Mouse (Mus musculus): ENCODE measurements around the gene Il12rb1. TPM values are rescaled to one million over a fixed set of nuclear protein-coding genes. Genes with fewer than 3 reads are reported as not detected.
A peak's percentile ranks its signal among the peaks of the same experiment; 100 is the strongest.

The Il12rb1 gene
- polyA plus RNA-seq (2015; fragmentation: Nextera tagmentation; extraction: Ambion mirVana), result 0.10 and 0.36 TPM in 2 replicates

- H3K9me3 ChIP-seq, result no peaks in the 10 kb centered on the region
- no peak within 1 kb of the TSS for H3K4me3 ChIP-seq
- no peaks in the 10 kb centered on the region for H3K36me3 ChIP-seq (replicated peaks)
- H3K27ac ChIP-seq, result no peak within 1 kb of the TSS
- peaks cover 18% of the 10 kb centered on the region for H3K4me1 ChIP-seq
- peaks cover 34% of the 10 kb centered on the region for H3K27me3 ChIP-seq (replicated peaks)
- ATAC-seq (replicated peaks), result no peak
- no peak within 1 kb of the TSS for H3K9ac ChIP-seq
- WGBS, result 46% methylated on average over 5 of the region's 5 CpGs
- H3K4me2 ChIP-seq, result no peak within 1 kb of the TSS
Observed at GRCm38 (mm10) chr8:70808239-70808638, at the start of gene Il12rb1. Gene Il12rb1 (plus strand): TSS chr8:70808449.

DNA sequence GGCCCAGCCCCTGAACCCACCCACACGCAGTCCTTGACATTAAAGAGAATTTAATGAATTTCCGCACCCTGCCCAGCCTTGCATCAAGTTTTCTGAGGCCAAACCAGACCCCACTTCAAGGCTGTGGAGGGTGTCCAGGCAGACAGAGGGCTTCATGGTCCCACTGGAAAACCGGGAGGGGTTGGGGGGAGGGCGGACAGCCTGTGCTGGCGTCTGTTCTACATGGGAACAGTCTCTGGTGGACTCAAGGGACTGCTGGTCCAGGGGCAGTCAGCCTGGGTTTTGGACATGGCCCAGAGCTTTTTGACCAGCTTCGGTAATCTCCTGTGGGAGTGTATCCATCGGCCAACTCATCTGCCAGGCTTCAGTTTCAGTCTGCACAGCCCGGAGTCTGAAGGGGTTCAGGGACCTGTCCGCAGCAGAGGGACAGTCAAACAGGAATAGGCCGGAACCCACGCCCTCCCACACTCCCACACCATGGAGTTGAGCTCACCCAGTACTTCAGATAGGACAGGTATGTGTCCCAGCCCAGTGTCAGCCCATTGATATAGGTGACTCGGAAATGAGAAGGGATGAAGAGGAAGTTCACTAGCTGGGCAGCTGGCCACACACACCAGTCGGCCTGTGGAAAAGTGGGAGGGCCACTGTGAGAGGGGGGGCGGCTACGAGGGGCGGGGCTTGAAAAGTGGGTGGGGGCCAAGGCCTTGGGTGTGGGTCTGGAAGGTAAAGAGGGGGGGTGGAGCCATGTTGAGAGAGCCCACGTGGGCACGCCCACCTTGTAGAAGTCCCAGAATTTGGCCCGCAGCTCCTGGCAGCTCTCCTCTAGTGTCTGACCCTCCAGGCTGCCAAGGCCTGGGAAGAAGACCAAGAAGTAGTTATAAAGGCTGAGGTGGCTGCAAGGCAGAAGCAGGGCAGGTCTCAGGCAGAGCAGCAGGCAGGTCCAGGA, 49.4 kb upstream of the Il12rb1 start:
- Histone ChIP-seq H3K4me2 (peak overlapping the region; percentile 89; the same call in 1 of the 2 replicates), H3K9ac (no peak overlapping the region), H3K4me3 (no peak overlapping the region), H3K27me3 (replicated peaks) (no peaks in the 10 kb centered on the region), H3K36me3 (replicated peaks) (peaks cover 16% of the 10 kb centered on the region; the same call in 1 of the 2 replicates), H3K27ac (no peak overlapping the region), H3K4me1 (peaks cover 53% of the 10 kb centered on the region), H3K9me3 (no peaks in the 10 kb centered on the region)
- 68% methylated on average over 19 of the region's 19 CpGs for WGBS
- ATAC-seq (replicated peaks), result no peak

DNA sequence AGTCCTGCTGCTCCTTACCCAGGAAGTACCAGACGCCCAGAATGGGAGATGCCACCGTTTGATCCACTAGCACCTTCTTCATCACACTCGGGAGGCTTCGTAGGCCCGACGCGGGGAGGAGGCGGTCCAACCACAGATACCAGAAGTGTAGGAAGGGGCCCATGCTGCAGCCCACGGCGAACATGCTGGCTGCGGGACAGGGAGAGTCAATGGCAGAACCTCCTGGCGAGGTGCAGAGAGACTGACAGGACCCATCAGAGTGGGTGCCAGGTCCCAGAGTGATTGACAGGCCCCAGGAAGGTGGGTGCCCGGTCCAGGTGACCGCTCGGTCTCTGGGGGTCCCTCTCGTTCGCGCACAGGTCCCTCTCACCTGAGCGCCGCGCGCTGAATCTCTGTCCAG, 47.9 kb upstream of the Il12rb1 start:
- Histone ChIP-seq H3K36me3 (replicated peaks) (peaks cover 16% of the 10 kb centered on the region; the same call in 1 of the 2 replicates), H3K27me3 (replicated peaks) (no peaks in the 10 kb centered on the region), H3K27ac (peak overlapping the region; percentile 75), H3K9me3 (no peaks in the 10 kb centered on the region), H3K4me2 (peak overlapping the region; percentile 89), H3K4me1 (peaks cover 51% of the 10 kb centered on the region), H3K4me3 (peak overlapping the region; percentile 69), H3K9ac (peak overlapping the region; percentile 66)
- ATAC-seq (replicated peaks), result no peak; the same call in 1 of the 2 replicates
- 1% methylated on average over 22 of the region's 22 CpGs for WGBS

- Histone ChIP-seq H3K27me3 (replicated peaks) (no peaks in the 10 kb centered on the region), H3K4me2 (peak within 1 kb of the TSS; percentile 89), H3K9ac (peak within 1 kb of the TSS; percentile 66), H3K36me3 (replicated peaks) (peaks cover 16% of the 10 kb centered on the region; the same call in 1 of the 2 replicates), H3K27ac (peak within 1 kb of the TSS; percentile 75), H3K4me1 (peaks cover 51% of the 10 kb centered on the region), H3K9me3 (no peaks in the 10 kb centered on the region), H3K4me3 (peak within 1 kb of the TSS; percentile 69)
- ATAC-seq (replicated peaks), result peak; percentile 96
- WGBS, result under 1% methylated on average over 55 of the region's 55 CpGs
Observed at GRCm38 (mm10) chr8:70760775-70761406, 47.4 kb upstream of the Il12rb1 start, which contains the start of gene Mpv17l2. Gene Mpv17l2 (minus strand): TSS chr8:70760946.

GRCm38 (mm10) chr8:70762118-70762517, 46.1 kb upstream of the Il12rb1 start:
- Histone ChIP-seq H3K4me1 (peaks cover 49% of the 10 kb centered on the region), H3K27ac (no peak overlapping the region), H3K9me3 (no peaks in the 10 kb centered on the region), H3K36me3 (replicated peaks) (peaks cover 9% of the 10 kb centered on the region; the same call in 1 of the 2 replicates), H3K4me3 (no peak overlapping the region), H3K9ac (no peak overlapping the region), H3K27me3 (replicated peaks) (peaks cover 6% of the 10 kb centered on the region; the same call in 1 of the 2 replicates), H3K4me2 (no peak overlapping the region)
- ATAC-seq (replicated peaks), result no peak
- 81% methylated on average over 1 of the region's 1 CpGs for whole genome bisulfite sequencing

DNA sequence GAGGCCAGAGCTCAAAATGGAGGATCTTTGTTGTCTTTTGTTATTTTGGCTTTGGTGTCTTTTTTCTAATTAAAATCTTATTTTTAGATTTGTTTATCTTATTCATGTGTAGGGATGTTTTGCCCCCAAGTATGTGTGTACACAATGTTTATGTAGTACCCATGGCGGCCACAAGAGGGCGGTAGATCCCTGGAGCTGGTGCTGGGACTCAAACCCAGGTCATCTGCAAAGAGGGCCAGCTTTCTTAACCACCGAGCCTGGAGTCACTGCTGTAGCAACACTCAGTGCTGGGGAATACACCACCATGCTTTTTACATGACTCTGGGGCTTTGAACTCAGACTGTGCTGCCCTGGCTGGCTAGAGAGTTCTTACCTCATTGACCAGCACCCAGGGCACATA, 44.9 kb upstream of the Il12rb1 start:
- no peak overlapping the region for H3K27ac ChIP-seq
- H3K4me1 ChIP-seq, result peaks cover 37% of the 10 kb centered on the region
- H3K27me3 ChIP-seq (replicated peaks), result peaks cover 16% of the 10 kb centered on the region; the same call in 1 of the 2 replicates
- ATAC-seq (replicated peaks), result no peak
- no peak overlapping the region for H3K9ac ChIP-seq
- H3K36me3 ChIP-seq (replicated peaks), result peaks cover 10% of the 10 kb centered on the region; the same call in 1 of the 2 replicates
- 7% methylated on average over 3 of the region's 3 CpGs for WGBS
- H3K4me3 ChIP-seq, result no peak overlapping the region
- H3K9me3 ChIP-seq, result no peaks in the 10 kb centered on the region
- no peak overlapping the region for H3K4me2 ChIP-seq

GRCm38 (mm10) chr8:70764026-70764425, 44.2 kb upstream of the Il12rb1 start:
- ATAC-seq (replicated peaks), result no peak
- H3K36me3 ChIP-seq (replicated peaks), result peaks cover 16% of the 10 kb centered on the region; the same call in 1 of the 2 replicates
- H3K27ac ChIP-seq, result no peak overlapping the region
- H3K4me1 ChIP-seq, result peaks cover 31% of the 10 kb centered on the region
- 86% methylated on average over 8 of the region's 8 CpGs for WGBS
- no peak overlapping the region for H3K9ac ChIP-seq
- H3K4me2 ChIP-seq, result no peak overlapping the region
- no peak overlapping the region for H3K4me3 ChIP-seq
- no peaks in the 10 kb centered on the region for H3K9me3 ChIP-seq
- peaks cover 16% of the 10 kb centered on the region; the same call in 1 of the 2 replicates for H3K27me3 ChIP-seq (replicated peaks)

- Histone ChIP-seq H3K36me3 (replicated peaks) (peaks cover 16% of the 10 kb centered on the region; the same call in 1 of the 2 replicates), H3K27me3 (replicated peaks) (peaks cover 16% of the 10 kb centered on the region; the same call in 1 of the 2 replicates), H3K9me3 (no peaks in the 10 kb centered on the region), H3K4me1 (peaks cover 24% of the 10 kb centered on the region), H3K9ac (no peak overlapping the region), H3K4me2 (no peak overlapping the region), H3K27ac (no peak overlapping the region), H3K4me3 (no peak overlapping the region)
- WGBS, result 94% methylated on average over 13 of the region's 13 CpGs
- no peak for ATAC-seq (replicated peaks)
Observed at GRCm38 (mm10) chr8:70764676-70765075, 43.6 kb upstream of the Il12rb1 start.

- Histone ChIP-seq H3K36me3 (replicated peaks) (peaks cover 17% of the 10 kb centered on the region), H3K9ac (no peak overlapping the region), H3K4me2 (no peak overlapping the region), H3K4me3 (no peak overlapping the region), H3K4me1 (peaks cover 18% of the 10 kb centered on the region), H3K27me3 (replicated peaks) (peaks cover 16% of the 10 kb centered on the region; the same call in 1 of the 2 replicates), H3K9me3 (no peaks in the 10 kb centered on the region), H3K27ac (no peak overlapping the region)
- ATAC-seq (replicated peaks), result no peak
- WGBS, result 81% methylated on average over 9 of the region's 9 CpGs
Observed at GRCm38 (mm10) chr8:70765329-70765728, 42.9 kb upstream of the Il12rb1 start.

DNA sequence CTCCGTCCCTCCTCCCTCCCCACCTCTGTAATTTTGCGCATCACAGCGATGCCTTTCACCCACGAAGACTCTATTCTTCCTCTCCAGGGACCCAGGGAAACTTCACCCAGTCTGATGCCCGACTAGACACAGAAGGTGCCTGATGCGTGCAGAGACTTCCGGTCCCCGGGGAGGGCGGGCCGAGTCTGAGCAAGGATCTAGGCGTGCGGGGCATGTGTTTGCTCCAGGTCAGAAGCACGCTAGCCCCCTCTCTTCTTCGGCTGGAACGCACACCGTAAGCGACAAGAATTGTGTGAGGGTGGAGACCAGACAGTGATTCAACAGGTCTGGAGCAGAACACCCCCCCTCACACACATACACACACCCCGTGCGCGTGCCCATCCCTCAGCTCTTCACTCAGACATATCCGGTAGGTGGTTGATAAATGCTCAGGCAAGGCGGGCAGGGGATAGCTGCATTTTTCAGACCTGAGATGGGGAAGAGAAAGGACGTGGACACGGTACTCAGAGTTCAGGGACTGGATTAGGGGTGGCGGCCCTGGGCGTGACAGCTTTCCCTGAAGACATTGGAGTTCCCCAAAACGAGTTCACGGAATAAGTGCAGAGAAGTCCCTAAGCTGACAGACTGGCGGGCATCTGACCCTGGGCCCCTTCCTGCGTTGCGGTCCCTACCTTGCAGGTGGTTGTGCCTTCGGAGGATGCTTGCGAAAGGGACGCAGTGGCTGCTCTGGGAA, 42.2 kb upstream of the Il12rb1 start:
- Histone ChIP-seq H3K36me3 (replicated peaks) (peaks cover 23% of the 10 kb centered on the region), H3K4me1 (peaks cover 16% of the 10 kb centered on the region), H3K9me3 (no peaks in the 10 kb centered on the region), H3K4me2 (peak overlapping the region; percentile 37), H3K27me3 (replicated peaks) (peaks cover 16% of the 10 kb centered on the region; the same call in 1 of the 2 replicates), H3K4me3 (peak overlapping the region; percentile 6), H3K27ac (no peak overlapping the region), H3K9ac (peak overlapping the region; percentile 9; the same call in 1 of the 2 replicates)
- 3% methylated on average over 34 of the region's 34 CpGs for WGBS
- ATAC-seq (replicated peaks), result no peak

DNA sequence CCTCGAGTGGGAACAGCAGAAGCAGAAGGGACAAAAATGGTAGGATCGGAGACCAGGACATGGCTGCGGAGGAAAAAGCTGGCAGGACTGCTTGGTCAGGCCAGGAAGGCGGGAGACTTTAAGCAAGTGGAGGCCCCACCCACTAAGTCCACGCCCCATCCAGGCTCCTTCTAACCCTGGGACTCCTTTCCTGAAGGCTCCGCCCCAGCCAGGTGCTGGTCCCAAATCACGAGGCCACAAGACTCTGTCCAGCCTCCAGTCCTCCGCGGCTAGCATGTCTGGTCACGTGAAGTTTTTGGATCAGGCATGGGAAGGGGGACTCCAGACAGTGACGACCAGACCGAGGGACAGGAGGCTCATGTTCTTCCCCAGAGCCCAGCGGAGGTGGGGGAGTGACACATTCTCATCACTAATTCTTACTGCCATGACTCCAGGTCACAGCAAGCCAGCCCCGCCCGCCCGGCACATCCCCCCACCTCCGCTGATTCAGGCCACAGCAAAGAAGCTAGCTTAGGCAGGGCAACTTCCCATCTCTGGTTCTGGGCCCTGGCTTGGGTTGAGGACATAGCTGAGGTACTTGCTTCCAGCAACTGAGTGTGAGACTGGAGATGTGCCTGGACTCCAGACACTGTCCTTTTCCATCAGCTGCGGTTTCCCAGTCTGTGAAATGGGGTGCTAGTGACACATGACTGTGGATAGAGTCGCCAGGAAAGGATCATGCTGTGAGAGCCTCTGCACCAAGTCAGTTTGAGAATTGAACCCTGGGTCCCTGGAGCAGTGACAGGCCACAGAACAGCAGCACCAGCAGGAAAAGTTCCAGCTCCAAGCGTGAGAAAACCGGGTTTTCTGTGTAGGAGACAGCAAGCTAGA, 41.4 kb upstream of the Il12rb1 start:
- H3K4me2 ChIP-seq, result peak overlapping the region; percentile 37
- no peak for ATAC-seq (replicated peaks)
- H3K27me3 ChIP-seq (replicated peaks), result peaks cover 16% of the 10 kb centered on the region; the same call in 1 of the 2 replicates
- 9% methylated on average over 21 of the region's 21 CpGs for WGBS
- peaks cover 16% of the 10 kb centered on the region for H3K4me1 ChIP-seq
- peak overlapping the region; percentile 9; the same call in 1 of the 2 replicates for H3K9ac ChIP-seq
- H3K9me3 ChIP-seq, result no peaks in the 10 kb centered on the region
- H3K4me3 ChIP-seq, result peak overlapping the region; percentile 6; the same call in 1 of the 2 replicates
- no peak overlapping the region for H3K27ac ChIP-seq
- H3K36me3 ChIP-seq (replicated peaks), result peaks cover 31% of the 10 kb centered on the region

All from midbrain, embryonic 15.5 days (tissue).